Mouse (Mus musculus) forebrain, embryonic 16.5 days (tissue): ENCODE measurements at regions not wholly inside any gene's neighbourhood (a gene's known extent, or its start where the extent isn't known, plus 50 kb on each side); places are given as distances from the start of the nearest gene placed in this dataset.

ENCODE experiments used
- ATAC-seq: fragments of 200-750 bp; cut with Nextera tagmentation; 2 replicates; pipeline ENCODE4 v1.8.0; 2017; ENCODE audit warnings: mild to moderate bottlenecking, moderate library complexity
- H3K27ac ChIP-seq: fragments of 300-500 bp; sonication (generic); 2 replicates; pipeline ENCODE4 v1.5.1; 2014; ENCODE audit warnings: low read length, control low read depth
- H3K27me3 ChIP-seq: fragments of 300-500 bp; sonication (generic); replicated peaks from 2 replicates; pipeline ENCODE4 v1.6.1; 2014; ENCODE audit warnings: low read length; ENCODE audit not compliant: control insufficient read depth, insufficient read depth
- H3K36me3 ChIP-seq: fragments of 300-500 bp; sonication (generic); 2 replicates; pipeline ENCODE4 v1.6.1; 2014; ENCODE audit not compliant: control insufficient read depth, insufficient read depth
- H3K4me1 ChIP-seq: fragments of 300-500 bp; sonication (generic); replicated peaks from 2 replicates; pipeline ENCODE4 v1.6.1; 2014; ENCODE audit warnings: low read length; ENCODE audit not compliant: control insufficient read depth, insufficient read depth
- H3K4me2 ChIP-seq: fragments of 300-500 bp; sonication (generic); 2 replicates; pipeline ENCODE4 v1.6.1; 2014; ENCODE audit warnings: mild to moderate bottlenecking, low read length, control low read depth
- H3K4me3 ChIP-seq: fragments of 300-500 bp; sonication (generic); replicated peaks from 2 replicates; pipeline ENCODE4 v1.5.1; 2014; ENCODE audit warnings: mild to moderate bottlenecking, low read length, control low read depth
- H3K9ac ChIP-seq: fragments of 300-500 bp; sonication (generic); replicated peaks from 2 replicates; pipeline ENCODE4 v1.6.1; 2014; ENCODE audit warnings: low read depth, low read length, control low read depth
- H3K9me3 ChIP-seq: fragments of 300-500 bp; sonication (generic); 2 replicates; pipeline ENCODE4 v1.6.1; 2016; ENCODE audit warnings: low read length; ENCODE audit not compliant: control insufficient read depth
- WGBS: fragments of 180-500 bp; shearing (Covaris S2); extraction: QIAGEN DNeasy Blood & Tissue Kit; methylation state at CpG from one replicate; pipeline ENCODE4 v1.1.7; 2014; 5-methylcytosine and 5-hydroxymethylcytosine counted together

- 85% methylated on average over 6 of the region's 6 CpGs for WGBS
- H3K36me3 ChIP-seq = no peaks in the 10 kb centered on the region
- no peak overlapping the region for H3K9ac ChIP-seq
- H3K4me1 ChIP-seq = peaks cover 9% of the 10 kb centered on the region
- no peaks in the 10 kb centered on the region for H3K27me3 ChIP-seq
- no peak for ATAC-seq
- no peak overlapping the region for H3K4me3 ChIP-seq
- no peak overlapping the region for H3K27ac ChIP-seq
- H3K4me2 ChIP-seq = no peak overlapping the region
- H3K9me3 ChIP-seq = no peaks in the 10 kb centered on the region
These were observed 61.5 kb downstream of the Ccna1 start for GRCm38 (mm10) chr3:54993761-54994160.

GRCm38 (mm10) chr3:54990073-54990472 is 65.2 kb downstream of the Ccna1 start:
- Histone ChIP-seq H3K9me3 (no peaks in the 10 kb centered on the region), H3K4me2 (no peak overlapping the region), H3K9ac (no peak overlapping the region), H3K27me3 (no peaks in the 10 kb centered on the region), H3K4me3 (no peak overlapping the region), H3K4me1 (peaks cover 9% of the 10 kb centered on the region), H3K27ac (no peak overlapping the region), H3K36me3 (no peaks in the 10 kb centered on the region)
- 18% methylated on average over 5 of the region's 5 CpGs for WGBS
- ATAC-seq = no peak

GRCm38 (mm10) chr3:54989358-54989757 is 65.9 kb downstream of the Ccna1 start:
- WGBS = 44% methylated on average over 8 of the region's 8 CpGs
- peak; percentile 55 for ATAC-seq
- peaks cover 9% of the 10 kb centered on the region for H3K4me1 ChIP-seq
- H3K27me3 ChIP-seq = no peaks in the 10 kb centered on the region
- H3K36me3 ChIP-seq = no peaks in the 10 kb centered on the region
- no peak overlapping the region for H3K27ac ChIP-seq
- no peak overlapping the region for H3K9ac ChIP-seq
- no peak overlapping the region for H3K4me3 ChIP-seq
- no peak overlapping the region for H3K4me2 ChIP-seq
- no peaks in the 10 kb centered on the region for H3K9me3 ChIP-seq

GRCm38 (mm10) chr3:54981488-54981887 is 65.8 kb upstream of the Sertm1 start:
- no peaks in the 10 kb centered on the region for H3K36me3 ChIP-seq
- no peak overlapping the region for H3K4me2 ChIP-seq
- peak; percentile 29; the same call in 1 of the 2 replicates for ATAC-seq
- H3K4me1 ChIP-seq = peaks cover 6% of the 10 kb centered on the region
- H3K9ac ChIP-seq = no peak overlapping the region
- no peak overlapping the region for H3K4me3 ChIP-seq
- 31% methylated on average over 2 of the region's 2 CpGs for WGBS
- H3K9me3 ChIP-seq = no peaks in the 10 kb centered on the region
- no peak overlapping the region for H3K27ac ChIP-seq
- no peaks in the 10 kb centered on the region for H3K27me3 ChIP-seq

- H3K4me2 ChIP-seq = no peak overlapping the region
- H3K9ac ChIP-seq = no peak overlapping the region
- no peaks in the 10 kb centered on the region for H3K36me3 ChIP-seq
- WGBS = 32% methylated on average over 2 of the region's 2 CpGs
- no peaks in the 10 kb centered on the region for H3K9me3 ChIP-seq
- no peak overlapping the region for H3K4me3 ChIP-seq
- ATAC-seq = peak; percentile 89
- H3K27me3 ChIP-seq = no peaks in the 10 kb centered on the region
- H3K4me1 ChIP-seq = peaks cover 6% of the 10 kb centered on the region
- H3K27ac ChIP-seq = no peak overlapping the region
These were observed 64.6 kb upstream of the Sertm1 start for GRCm38 (mm10) chr3:54980312-54980711.

- peak overlapping the region; percentile 29 for H3K27ac ChIP-seq
- no peaks in the 10 kb centered on the region for H3K9me3 ChIP-seq
- H3K4me3 ChIP-seq = no peak overlapping the region
- H3K4me1 ChIP-seq = peaks cover 12% of the 10 kb centered on the region
- no peaks in the 10 kb centered on the region for H3K36me3 ChIP-seq
- 13% methylated on average over 6 of the region's 6 CpGs for WGBS
- H3K4me2 ChIP-seq = no peak overlapping the region; the same call in 1 of the 2 replicates
- peak; percentile 87 for ATAC-seq
- H3K27me3 ChIP-seq = no peaks in the 10 kb centered on the region
- H3K9ac ChIP-seq = no peak overlapping the region
These were observed 49.8 kb upstream of the Sertm1 start for GRCm38 (mm10) chr3:54965512-54965911.
